Mouse (Mus musculus): Measurements from ENCODE around the gene Higd2a. TPM values are rescaled to one million over a fixed set of nuclear protein-coding genes. Genes with fewer than 3 reads are reported as not detected.

Higd2a gene
- 272 and 295 TPM in 2 replicates for polyA plus RNA-seq (2015; fragmentation: Nextera tagmentation; extraction: Ambion mirVana)

DNA sequence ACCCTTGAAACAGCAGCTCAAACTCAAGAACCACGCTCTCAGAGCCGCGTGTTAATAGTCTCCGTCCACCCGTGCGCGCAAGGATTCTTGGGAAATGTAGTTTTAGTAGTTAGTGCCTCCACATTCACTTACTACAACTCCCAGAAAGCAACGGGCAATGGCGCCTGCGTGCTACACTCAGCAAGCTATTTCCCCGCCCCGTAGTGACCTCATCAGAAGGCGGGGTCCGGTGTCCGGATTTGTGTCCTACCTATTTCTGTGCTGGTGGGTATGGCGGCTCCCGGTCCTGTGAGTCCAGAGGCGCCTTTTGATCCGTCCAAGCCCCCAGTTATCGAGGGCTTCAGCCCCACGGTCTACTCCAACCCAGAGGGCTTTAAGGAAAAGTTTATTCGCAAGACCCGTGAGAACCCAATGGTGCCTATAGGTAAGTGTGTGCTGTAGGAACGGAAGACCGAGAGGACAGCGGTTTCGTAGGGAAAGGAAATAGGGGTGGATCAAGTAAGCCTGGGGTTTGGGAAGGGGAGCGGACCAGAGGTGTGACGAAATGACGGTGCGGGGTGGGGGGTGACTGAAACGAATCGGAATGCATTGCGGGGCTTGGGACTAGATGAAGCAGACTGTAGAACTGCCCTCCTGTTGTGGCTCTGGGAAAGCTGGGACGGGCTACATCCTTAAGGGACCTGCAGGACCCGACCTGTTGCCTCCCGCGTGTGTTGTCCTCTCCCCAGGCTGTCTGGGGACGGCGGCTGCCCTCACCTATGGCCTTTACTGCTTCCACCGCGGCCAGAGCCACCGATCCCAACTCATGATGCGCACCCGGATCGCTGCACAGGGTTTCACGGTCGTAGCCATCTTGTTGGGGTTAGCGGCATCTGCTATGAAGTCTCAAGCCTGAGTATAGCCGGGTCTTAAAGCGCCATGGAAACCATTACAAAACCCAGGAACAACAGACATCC lies at the start of gene Higd2a, which contains the start of gene Nop16:
Higd2a (plus strand) TSS at position 212 of the 956 bp plus-strand sequence.
Nop16 (minus strand) TSS at position 95 of the 956 bp plus-strand sequence.
- H3K9me3 ChIP-seq (replicated peaks; ENCODE audit: control insufficient read depth, low read length): no peaks in the 10 kb centered on the region
- H3K4me1 ChIP-seq (ENCODE audit: control insufficient read depth, insufficient read depth, low read length): peaks cover 19% of the 10 kb centered on the region
- H3K4me3 ChIP-seq (ENCODE audit: low read length): peak within 1 kb of the TSS; percentile 93
- WGBS: under 1% methylated on average over 51 of the region's 51 CpGs
- H3K9ac ChIP-seq (ENCODE audit: low read length): peak within 1 kb of the TSS; percentile 92
- H3K27me3 ChIP-seq (ENCODE audit: control insufficient read depth, insufficient read depth, low read length): no peaks in the 10 kb centered on the region
- H3K4me2 ChIP-seq (ENCODE audit: low read depth, low read length): peak within 1 kb of the TSS; percentile 86
- peak; percentile 98 for ATAC-seq (replicated peaks; ENCODE audit: extremely low read depth, insufficient read depth, low FRiP score)
- peaks cover 15% of the 10 kb centered on the region for H3K36me3 ChIP-seq (ENCODE audit: control insufficient read depth, insufficient read depth)
- H3K27ac ChIP-seq (ENCODE audit: low read length): peak within 1 kb of the TSS; percentile 74

- 79% methylated on average over 7 of the region's 7 CpGs for WGBS
- Histone ChIP-seq H3K36me3 (ENCODE audit: control insufficient read depth, insufficient read depth) (peaks cover 34% of the 10 kb centered on the region), H3K27ac (ENCODE audit: low read length) (no peak overlapping the region), H3K9me3 (replicated peaks; ENCODE audit: control insufficient read depth, low read length) (no peaks in the 10 kb centered on the region; the same call in 1 of the 2 replicates), H3K9ac (ENCODE audit: low read length) (no peak overlapping the region), H3K4me1 (ENCODE audit: control insufficient read depth, insufficient read depth, low read length) (no peaks in the 10 kb centered on the region), H3K4me3 (ENCODE audit: low read length) (no peak overlapping the region), H3K4me2 (ENCODE audit: low read depth, low read length) (no peak overlapping the region), H3K27me3 (ENCODE audit: control insufficient read depth, insufficient read depth, low read length) (no peaks in the 10 kb centered on the region)
- no peak for ATAC-seq (replicated peaks; ENCODE audit: extremely low read depth, insufficient read depth, low FRiP score)
These were observed 42.0 kb upstream of the Higd2a start for GRCm38 (mm10) chr13:54548036-54548435.

- Histone ChIP-seq H3K4me1 (ENCODE audit: control insufficient read depth, insufficient read depth, low read length) (no peaks in the 10 kb centered on the region), H3K9ac (ENCODE audit: low read length) (no peak overlapping the region), H3K4me2 (ENCODE audit: low read depth, low read length) (no peak overlapping the region), H3K4me3 (ENCODE audit: low read length) (no peak overlapping the region), H3K27ac (ENCODE audit: low read length) (no peak overlapping the region), H3K27me3 (ENCODE audit: control insufficient read depth, insufficient read depth, low read length) (no peaks in the 10 kb centered on the region), H3K9me3 (replicated peaks; ENCODE audit: control insufficient read depth, low read length) (no peaks in the 10 kb centered on the region), H3K36me3 (ENCODE audit: control insufficient read depth, insufficient read depth) (peaks cover 69% of the 10 kb centered on the region)
- WGBS: 93% methylated on average over 9 of the region's 9 CpGs
- ATAC-seq (replicated peaks; ENCODE audit: extremely low read depth, insufficient read depth, low FRiP score): no peak
These were observed 33.8 kb upstream of the Higd2a start for GRCm38 (mm10) chr13:54556176-54556575.

- Histone ChIP-seq H3K9me3 (replicated peaks; ENCODE audit: control insufficient read depth, low read length) (no peaks in the 10 kb centered on the region), H3K27ac (ENCODE audit: low read length) (no peak overlapping the region), H3K4me2 (ENCODE audit: low read depth, low read length) (no peak overlapping the region), H3K36me3 (ENCODE audit: control insufficient read depth, insufficient read depth) (peaks cover 66% of the 10 kb centered on the region), H3K4me3 (ENCODE audit: low read length) (no peak overlapping the region), H3K9ac (ENCODE audit: low read length) (no peak overlapping the region), H3K4me1 (ENCODE audit: control insufficient read depth, insufficient read depth, low read length) (no peaks in the 10 kb centered on the region), H3K27me3 (ENCODE audit: control insufficient read depth, insufficient read depth, low read length) (no peaks in the 10 kb centered on the region)
- WGBS: 85% methylated on average over 3 of the region's 3 CpGs
- ATAC-seq (replicated peaks; ENCODE audit: extremely low read depth, insufficient read depth, low FRiP score): no peak
These were observed 33.2 kb upstream of the Higd2a start for GRCm38 (mm10) chr13:54556796-54557195.

DNA sequence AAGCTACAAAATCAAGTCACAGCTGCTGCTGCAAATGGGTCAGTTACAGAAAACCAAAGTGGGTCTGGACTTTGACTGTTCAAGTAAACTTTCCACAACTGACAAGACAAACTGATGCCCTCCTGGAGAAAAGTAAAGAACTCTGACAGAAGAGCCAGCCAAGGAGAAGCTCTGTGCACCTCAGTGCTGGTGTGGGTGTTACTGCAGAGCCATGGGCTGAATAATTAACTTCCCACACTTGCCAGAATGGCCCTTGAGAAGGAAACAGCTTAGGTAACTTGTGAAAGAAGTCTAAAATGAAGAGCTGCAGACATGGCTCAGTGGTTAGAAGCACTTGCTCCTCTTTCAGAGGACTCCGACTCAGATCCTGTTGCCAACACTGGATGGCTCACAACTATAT lies 32.4 kb upstream of the Higd2a start:
- H3K4me2 ChIP-seq (ENCODE audit: low read depth, low read length): no peak overlapping the region
- H3K36me3 ChIP-seq (ENCODE audit: control insufficient read depth, insufficient read depth): peaks cover 65% of the 10 kb centered on the region
- H3K27ac ChIP-seq (ENCODE audit: low read length): no peak overlapping the region
- H3K4me3 ChIP-seq (ENCODE audit: low read length): no peak overlapping the region
- no peaks in the 10 kb centered on the region for H3K9me3 ChIP-seq (replicated peaks; ENCODE audit: control insufficient read depth, low read length)
- WGBS: 90% methylated on average over 1 of the region's 1 CpGs
- H3K4me1 ChIP-seq (ENCODE audit: control insufficient read depth, insufficient read depth, low read length): no peaks in the 10 kb centered on the region
- no peak for ATAC-seq (replicated peaks; ENCODE audit: extremely low read depth, insufficient read depth, low FRiP score)
- H3K9ac ChIP-seq (ENCODE audit: low read length): no peak overlapping the region
- no peaks in the 10 kb centered on the region for H3K27me3 ChIP-seq (ENCODE audit: control insufficient read depth, insufficient read depth, low read length)

DNA sequence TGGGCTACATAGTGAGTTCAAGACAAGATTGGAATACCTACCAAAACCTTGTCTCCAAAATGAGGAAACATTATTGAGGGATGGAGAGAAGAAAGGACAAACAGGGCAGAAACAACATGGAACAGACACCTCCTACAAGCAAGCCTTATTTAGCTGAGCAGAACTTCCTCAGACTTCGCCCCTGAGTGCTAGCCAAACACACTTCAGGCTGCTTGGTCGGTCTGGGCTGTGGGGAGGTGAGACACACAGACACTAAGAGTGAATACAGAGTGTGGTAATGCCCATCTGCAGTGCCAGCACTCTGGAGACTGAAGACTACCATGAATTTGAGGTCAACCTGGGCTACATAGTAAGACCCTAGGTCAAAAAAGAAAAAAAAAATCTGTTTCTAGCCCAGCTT lies 30.4 kb upstream of the Higd2a start:
- Histone ChIP-seq H3K36me3 (ENCODE audit: control insufficient read depth, insufficient read depth) (peaks cover 55% of the 10 kb centered on the region), H3K27ac (ENCODE audit: low read length) (no peak overlapping the region), H3K4me3 (ENCODE audit: low read length) (no peak overlapping the region), H3K9ac (ENCODE audit: low read length) (no peak overlapping the region), H3K9me3 (replicated peaks; ENCODE audit: control insufficient read depth, low read length) (no peaks in the 10 kb centered on the region), H3K4me1 (ENCODE audit: control insufficient read depth, insufficient read depth, low read length) (peaks cover 7% of the 10 kb centered on the region), H3K27me3 (ENCODE audit: control insufficient read depth, insufficient read depth, low read length) (no peaks in the 10 kb centered on the region), H3K4me2 (ENCODE audit: low read depth, low read length) (no peak overlapping the region)
- ATAC-seq (replicated peaks; ENCODE audit: extremely low read depth, insufficient read depth, low FRiP score): no peak
- 92% methylated on average over 2 of the region's 2 CpGs for WGBS

- WGBS: 89% methylated on average over 7 of the region's 7 CpGs
- H3K27me3 ChIP-seq (ENCODE audit: control insufficient read depth, insufficient read depth, low read length): no peaks in the 10 kb centered on the region
These were observed 29.4 kb upstream of the Higd2a start for GRCm38 (mm10) chr13:54560608-54561007.

DNA sequence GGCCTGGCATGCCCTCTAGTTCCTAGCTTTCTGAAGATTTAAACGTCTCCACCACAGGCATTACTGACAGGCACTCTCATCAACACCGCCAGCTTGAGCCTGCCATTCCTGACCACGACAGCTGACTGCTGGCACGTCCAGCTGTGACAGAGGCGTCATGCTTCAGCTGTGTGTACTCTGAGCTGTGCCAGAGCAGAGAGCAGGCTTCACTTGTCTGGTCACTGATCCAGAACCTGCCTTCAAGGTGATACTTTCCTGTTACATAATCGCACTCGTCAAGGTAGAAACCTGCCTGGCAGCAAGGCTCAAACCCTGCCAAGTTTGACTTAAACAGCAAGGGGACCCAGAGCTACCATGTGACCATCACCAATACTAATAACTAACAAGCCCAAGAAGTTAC lies 27.4 kb upstream of the Higd2a start:
- ATAC-seq (replicated peaks; ENCODE audit: extremely low read depth, insufficient read depth, low FRiP score): no peak
- H3K27me3 ChIP-seq (ENCODE audit: control insufficient read depth, insufficient read depth, low read length): no peaks in the 10 kb centered on the region
- H3K4me2 ChIP-seq (ENCODE audit: low read depth, low read length): no peak overlapping the region
- no peak overlapping the region for H3K9ac ChIP-seq (ENCODE audit: low read length)
- no peak overlapping the region for H3K27ac ChIP-seq (ENCODE audit: low read length)
- no peaks in the 10 kb centered on the region for H3K9me3 ChIP-seq (replicated peaks; ENCODE audit: control insufficient read depth, low read length)
- H3K4me1 ChIP-seq (ENCODE audit: control insufficient read depth, insufficient read depth, low read length): peaks cover 7% of the 10 kb centered on the region
- H3K36me3 ChIP-seq (ENCODE audit: control insufficient read depth, insufficient read depth): peaks cover 35% of the 10 kb centered on the region
- no peak overlapping the region for H3K4me3 ChIP-seq (ENCODE audit: low read length)
- WGBS: 63% methylated on average over 7 of the region's 7 CpGs

More at GRCm38 (mm10) chr13:54560608-54561007, 29.4 kb upstream of the Higd2a start:
- no peak overlapping the region for H3K4me3 ChIP-seq (ENCODE audit: low read length)
- H3K36me3 ChIP-seq (ENCODE audit: control insufficient read depth, insufficient read depth): peaks cover 51% of the 10 kb centered on the region
- H3K9ac ChIP-seq (ENCODE audit: low read length): no peak overlapping the region
- H3K27ac ChIP-seq (ENCODE audit: low read length): no peak overlapping the region
- H3K4me2 ChIP-seq (ENCODE audit: low read depth, low read length): no peak overlapping the region
- ATAC-seq (replicated peaks; ENCODE audit: extremely low read depth, insufficient read depth, low FRiP score): no peak
- no peaks in the 10 kb centered on the region for H3K9me3 ChIP-seq (replicated peaks; ENCODE audit: control insufficient read depth, low read length)
- peaks cover 7% of the 10 kb centered on the region for H3K4me1 ChIP-seq (ENCODE audit: control insufficient read depth, insufficient read depth, low read length)
